Mouse (Mus musculus) right cerebral cortex, postnatal 25 days (tissue): ENCODE measurements at regions not wholly inside any gene's neighbourhood (a gene's known extent, or its start where the extent isn't known, plus 50 kb on each side); places are given as distances from the start of the nearest gene placed in this dataset.

ENCODE experiments used
- DNase-seq: peaks from one replicate; pipeline ENCODE4 v3.0.0; 2022

DNA sequence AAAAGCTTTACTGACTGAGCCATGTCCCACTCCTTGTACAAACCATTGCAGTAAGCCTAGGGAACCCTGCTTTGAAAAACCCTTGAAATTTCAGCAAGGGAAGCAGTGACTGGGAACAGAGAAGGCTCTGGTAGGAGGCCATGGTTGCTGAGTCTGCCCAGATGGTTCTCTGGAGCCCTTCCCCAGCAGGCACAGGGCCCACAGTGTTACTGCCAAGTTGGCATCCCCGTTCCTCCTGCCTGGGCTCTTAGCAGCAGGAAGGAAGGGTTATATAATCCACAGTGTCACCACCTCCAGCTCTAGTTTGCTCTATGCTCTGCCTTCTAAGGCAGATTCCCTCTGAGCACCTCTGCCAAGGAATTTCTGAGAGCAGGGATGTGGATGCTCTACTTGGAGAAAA is 349.4 kb upstream of the Auts2 start:
- DNase-seq, result peak; percentile 86

DNA sequence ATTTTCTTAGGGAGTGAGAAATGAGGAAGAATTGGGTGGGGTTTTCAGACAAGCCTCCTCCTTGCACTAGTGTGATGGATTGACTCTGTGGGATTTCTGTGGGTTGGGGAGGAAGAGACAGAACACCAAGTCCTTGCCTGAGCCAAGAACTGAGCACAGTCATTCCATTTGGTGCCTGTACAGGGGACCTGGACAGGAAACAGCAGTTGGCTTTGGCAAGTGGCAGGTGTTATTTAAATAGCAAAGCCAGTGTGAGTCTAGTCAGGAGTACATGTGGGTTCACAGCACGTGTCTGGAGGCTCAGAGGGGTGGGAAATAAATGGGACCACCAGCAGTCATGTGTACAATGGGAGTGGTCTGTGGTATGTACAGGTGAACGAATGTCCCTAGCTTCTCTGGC is 341.0 kb upstream of the Auts2 start:
- no peak for DNase-seq

DNA sequence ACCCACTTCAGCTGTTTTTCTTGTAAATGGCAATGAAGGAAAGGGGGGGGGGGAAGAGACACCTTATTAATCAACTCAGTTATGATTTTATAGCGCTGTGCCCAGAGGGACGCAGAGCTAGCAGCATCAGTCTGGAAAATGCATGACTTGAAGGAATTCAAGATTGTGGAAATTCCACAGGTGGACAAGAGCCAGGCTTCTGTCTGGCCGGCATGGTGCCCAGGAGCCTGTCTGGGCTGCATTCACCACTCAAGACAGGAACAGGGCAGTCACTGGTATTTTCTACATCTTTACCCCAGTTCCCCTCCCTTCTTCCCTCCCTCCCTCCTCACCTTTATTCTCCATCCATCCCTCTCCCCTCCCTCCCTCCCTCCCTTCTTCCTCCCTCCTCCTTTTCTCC is 339.1 kb upstream of the Auts2 start:
- DNase-seq, result no peak

DNA sequence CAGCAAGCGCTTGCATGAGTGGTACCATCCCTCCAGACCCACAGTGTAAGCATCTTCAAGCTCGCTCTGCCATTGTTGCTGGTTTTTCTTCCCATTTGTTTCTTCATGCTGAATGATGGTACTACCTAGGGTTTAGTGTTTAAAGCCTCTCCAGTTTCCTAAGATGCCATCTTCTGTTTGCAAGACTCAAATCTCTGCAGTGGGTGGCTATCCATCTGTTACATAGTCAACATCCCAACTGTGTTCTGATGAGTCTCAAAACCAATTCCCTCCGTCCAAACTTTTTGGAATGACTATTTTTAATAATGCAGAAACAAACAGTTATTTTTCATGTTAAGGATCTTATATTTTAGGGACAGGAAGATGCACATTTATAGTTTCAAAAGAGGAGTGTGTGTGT is 338.0 kb upstream of the Auts2 start:
- no peak for DNase-seq

DNA sequence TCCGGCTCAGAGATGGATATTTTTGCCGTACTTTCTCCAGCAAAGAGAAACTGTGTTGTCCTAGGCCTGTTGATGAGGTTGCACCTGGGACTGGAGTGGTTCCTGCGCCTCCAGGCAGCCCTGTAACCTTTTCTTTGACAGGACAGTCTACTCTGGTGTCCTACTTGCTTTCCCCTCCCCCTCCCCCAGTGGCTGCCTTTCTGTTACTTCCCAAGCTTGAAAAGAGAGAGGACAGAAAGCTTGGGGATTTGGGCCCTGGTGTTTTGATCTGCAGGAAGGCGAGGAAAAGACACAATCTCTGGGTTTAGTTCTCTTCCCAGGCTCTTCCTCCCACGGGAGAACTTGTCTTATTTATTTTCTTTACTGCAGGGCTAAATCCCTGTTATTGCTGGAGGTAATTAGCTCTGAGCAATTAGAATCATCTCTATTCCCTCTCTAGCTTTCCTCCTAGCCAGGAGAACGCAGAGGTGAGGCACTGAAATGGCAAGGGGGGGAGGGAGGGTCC is 333.2 kb upstream of the Auts2 start:
- no peak for DNase-seq

DNA sequence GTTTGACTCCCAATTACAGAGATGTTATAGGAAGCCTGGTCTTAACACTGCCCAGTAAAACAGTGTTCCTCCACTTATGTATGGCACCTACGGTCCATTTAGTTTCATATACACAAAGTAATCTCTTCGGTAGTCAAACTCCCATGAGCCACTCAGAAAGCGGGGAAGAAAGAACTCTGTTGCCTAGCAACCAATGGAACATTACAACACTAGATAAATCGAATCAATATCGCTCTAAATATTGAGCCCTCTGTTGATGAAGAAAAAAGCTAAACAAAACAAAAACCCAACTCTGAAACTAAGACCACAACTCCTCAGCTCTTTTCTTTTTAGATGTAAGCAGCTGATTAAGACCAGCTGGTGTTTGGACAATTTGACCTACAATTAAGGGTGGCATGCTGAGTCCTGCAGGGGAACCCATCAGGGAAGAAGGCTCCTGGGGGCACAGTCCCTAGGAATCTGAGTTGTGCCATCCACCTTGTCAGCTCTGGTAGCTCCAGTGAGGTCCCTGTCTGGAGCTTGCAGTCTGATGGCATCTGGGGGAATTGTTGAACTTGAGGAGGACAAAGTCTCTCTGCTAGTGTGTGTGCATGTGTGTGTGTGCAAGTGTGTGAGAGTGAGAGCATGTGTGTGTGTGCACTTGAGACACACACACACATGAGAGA is 315.8 kb upstream of the Auts2 start:
- no peak for DNase-seq

DNA sequence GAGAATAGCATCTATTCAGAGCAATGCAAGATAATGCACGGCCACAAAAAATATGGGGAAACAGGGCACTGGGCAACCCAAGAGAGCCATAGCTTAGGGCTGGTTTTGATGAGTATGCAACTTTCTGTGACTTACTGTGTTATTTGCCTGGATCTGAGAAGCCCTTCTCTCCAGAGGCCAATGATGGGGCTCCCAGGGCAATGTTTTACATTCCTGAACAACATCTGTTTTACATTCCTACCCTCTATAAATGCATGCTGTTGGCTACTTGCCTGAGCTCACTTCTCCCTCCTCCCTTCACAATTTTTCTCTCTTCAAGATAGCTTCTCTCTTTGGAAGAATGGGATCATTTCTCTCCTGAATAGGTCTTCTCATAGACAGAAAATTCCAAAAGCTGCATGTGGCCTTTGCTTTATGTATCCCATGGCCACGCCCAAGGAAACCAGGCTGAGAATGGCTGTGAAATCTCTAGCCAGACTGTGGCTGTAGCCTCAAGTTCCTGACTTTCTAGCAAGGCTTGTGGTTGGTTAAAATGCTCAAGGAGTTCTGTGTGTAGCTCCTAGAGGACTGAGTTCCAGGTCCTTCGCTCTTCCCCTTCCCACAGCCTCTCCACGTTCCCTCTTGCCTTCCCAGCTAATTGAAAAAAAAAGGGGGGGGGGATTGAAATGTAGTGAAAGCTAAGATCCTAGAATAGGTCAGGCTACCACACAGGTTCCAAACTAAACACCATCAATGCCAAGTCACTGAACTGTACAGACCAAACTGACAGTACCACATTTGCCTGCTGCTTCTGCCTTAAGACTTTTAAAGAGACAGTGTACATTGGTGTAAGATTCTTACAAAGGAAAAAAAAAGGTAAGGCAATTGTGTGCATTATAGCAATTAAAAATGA is 312.7 kb upstream of the Auts2 start:
- DNase-seq, result no peak

DNA sequence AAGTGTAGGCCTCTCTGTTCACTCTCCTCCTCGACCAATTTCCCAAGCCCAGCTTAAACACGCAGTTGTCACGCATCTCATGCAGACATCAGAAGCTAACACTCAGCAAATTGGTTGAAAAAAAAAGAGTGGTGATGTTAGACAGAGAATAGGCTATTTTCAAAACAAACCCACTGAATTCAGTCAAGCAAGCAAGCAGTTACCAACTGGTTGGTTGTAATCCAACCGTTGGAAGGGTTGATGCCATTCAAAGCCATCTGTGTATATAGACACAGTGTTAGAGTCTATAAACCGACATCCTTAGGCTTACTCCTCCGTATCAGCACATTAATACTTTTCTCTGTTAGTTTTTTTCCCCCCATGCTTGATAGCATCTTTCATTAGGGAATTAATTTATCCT is 307.6 kb upstream of the Auts2 start:
- no peak for DNase-seq

DNA sequence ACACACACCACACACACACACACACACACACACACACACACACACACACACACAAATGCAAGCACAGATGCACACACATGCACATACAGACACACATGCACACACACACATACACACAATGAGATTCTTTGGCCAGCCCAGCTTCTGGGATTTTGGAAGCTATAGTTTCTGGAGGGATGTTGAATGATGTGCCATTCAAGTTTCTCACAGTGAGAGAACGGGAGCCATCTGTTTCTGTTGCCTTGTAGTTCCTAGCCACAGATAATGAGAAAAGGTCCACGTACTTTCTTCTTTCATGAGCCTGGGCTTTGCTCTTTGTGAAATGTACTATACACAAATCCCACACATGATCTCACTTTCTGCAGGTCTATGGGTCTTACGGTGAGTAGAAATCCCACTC is 304.9 kb upstream of the Auts2 start:
- no peak for DNase-seq

DNA sequence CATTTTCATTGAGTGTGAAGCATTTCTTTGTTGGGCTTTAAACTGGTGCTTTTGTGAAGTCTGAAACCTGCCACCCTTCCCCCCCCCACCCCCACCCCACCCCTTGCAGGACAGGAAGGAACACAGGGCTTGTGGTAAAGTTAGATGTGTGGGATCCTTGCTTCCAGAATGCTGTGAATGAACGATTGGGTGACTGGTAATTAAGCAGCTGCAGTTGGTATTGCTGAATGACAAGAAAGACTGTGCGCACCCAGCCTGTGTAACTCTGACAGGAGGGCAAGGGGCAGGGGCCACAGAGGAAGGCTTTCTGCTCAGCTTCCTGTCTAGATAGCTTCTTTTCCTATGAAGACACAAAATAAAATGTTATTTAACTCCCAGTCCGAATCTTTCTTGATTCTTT is 300.1 kb upstream of the Auts2 start:
- DNase-seq, result no peak

DNA sequence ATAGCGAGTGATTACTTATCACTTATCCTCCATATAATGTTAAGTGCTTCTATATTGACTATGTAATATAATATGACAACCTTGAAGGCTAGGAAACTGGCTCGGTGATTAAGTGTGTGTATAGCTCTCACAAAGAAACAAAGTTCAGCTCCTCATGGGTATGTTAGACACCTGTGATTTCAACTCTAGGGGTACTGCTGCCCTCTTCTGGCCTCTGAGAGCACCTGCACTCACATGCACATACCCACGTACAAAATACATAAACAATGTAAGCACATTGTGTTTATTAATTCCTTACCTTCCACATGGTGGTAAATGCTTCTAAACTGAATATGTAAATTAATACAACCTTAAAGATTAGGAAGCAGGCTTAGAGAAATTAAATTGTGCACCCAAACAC is 298.6 kb upstream of the Auts2 start:
- DNase-seq, result no peak

DNA sequence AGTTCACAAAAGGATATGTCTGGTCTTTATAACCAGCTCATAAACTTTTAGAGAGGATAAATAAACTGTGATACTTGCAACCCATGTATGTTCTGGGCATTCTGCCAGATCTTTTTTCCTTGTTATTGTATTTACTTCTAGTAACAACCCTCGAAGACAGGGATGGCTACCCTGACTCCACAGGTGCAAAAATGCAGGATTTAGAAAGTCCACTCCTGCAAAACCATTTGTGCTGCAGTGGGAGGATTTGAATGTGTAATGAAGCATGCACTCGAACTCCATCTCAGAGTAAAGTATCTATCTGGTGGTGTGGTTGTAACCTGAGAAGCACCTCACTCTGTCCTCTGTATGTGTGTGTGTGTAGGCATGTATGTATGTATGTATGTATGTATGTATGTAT is 294.3 kb upstream of the Auts2 start:
- no peak for DNase-seq

DNA sequence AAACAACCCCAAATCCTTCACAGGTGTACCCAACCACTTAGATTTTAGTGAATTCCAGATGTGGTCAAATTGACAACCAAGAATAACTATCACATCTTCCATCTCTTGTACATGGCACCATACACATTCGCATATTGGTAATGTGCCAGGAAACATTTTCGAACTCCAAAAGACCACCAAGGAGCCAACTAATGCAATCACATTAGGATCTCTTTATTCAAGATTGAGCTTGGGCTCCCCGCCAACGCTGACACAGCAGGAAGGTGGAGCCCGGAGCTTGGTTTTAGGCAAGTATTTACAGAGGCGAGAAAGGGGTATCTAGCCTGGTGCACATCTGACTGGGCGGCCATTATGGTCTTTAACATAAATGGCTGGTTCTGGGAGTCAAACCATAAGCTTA is 285.8 kb upstream of the Auts2 start:
- DNase-seq, result no peak

DNA sequence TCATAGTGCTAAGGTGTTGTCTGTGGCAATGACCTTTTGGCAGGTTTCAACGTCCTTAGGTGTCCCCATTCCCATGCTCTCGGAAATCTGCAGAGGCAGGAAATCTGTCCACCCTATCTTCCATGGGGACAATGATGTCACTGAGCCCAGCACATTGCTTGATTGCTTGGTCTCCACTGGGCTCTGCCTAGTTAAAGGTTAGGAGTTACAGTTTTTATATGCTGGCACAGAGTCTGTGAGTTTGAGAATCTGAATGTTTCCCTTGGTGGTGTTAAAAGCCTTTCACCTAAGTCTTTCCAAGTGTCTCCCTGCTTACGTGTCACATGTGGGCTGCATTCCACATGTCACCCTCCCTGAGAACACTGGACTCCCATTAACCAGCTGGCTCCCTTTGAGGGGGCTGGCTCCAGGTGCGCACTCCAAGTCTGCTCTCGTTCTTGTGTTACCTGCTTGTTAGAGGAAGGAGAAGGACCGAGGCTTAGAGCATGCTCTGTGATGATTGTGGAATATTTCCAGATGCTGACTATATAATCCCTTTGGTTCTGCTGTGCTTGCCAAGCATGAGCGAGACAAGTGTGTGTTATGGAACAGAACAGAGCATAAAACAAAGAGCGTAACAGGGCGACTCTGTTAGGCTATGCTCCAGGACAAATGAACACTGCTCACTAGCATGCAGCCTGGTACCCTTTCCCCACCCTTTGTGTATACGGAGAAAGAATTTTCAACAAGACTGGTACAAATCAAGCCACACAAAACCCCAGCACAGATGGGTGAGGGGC is 284.6 kb upstream of the Auts2 start:
- peak; percentile 16 for DNase-seq

DNA sequence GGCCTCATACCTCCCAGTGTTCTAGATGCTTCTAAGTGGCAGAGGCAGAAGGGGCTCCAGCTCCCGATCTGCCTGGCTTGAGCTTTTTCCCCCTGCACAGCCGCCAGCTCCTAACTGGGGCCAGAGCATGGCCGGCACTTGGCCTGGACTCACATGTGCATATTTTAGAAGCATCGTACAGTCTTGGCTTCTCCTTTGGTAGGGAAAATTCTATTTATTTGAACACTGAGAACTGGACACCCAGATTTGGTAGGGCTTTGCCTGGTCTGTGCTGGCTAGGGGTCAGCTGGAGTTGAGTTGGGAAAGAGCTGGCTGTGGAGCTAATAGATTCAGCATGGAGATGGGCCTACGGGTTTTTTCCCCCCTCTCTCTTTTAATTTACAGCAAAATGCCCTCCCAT is 282.9 kb upstream of the Auts2 start:
- no peak for DNase-seq

DNA sequence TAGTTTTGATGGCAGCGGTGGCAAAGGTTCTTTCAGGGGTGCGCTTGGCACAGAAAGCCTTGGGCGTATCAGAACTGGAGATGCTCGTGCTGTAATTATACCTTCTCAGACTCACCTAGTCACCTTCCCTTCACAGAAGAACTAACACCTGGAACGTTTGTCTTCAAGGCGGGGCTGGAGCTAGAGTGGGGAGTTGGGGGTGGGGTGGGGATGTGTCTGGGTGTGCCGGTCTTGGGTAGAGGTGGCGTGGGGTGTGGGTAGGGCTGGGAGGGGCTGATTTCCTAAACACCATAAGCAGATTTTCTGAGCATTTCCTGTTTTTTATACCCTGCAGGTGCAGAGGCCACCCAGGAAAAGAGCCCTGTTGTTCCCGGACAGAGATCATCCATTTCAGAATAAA is 274.5 kb upstream of the Auts2 start:
- DNase-seq, result no peak

DNA sequence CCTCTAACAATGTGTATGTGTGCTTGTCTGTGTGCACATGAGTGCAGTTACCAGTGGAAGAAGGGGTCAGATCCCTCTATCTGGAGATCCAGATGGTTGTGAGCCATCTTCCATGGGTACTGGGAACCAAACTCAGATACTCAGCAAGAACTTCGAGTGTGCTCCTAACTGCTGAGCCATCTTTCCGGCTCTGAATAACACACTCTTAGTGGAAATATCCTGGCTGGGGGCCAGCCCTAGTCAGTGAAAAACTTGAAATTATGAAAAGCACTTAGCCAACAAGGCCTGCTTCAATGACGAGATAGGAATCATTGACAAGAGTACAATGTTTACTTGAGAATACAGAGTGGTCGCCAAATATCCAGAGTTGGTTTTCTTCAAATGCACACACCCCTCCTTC is 266.0 kb upstream of the Auts2 start:
- no peak for DNase-seq

DNA sequence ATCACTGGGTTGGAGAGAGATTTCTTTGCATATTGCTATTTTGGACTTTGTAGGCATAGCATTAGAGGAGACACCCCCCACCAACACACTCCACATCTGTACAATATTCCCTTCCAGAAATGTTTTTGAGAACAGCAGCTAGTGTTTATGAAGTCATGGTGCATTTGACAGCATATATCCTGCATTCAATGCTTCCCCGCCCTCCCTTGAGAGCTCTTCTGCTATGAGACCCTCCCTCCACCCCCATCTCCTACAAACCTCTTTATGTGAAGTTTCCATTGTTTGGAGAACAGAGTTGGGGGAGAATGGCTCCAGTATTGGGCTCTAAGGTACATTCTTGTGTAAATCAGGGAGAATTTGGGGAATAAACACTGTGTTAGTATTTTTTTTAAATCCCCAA is 252.9 kb upstream of the Auts2 start:
- DNase-seq, result no peak

DNA sequence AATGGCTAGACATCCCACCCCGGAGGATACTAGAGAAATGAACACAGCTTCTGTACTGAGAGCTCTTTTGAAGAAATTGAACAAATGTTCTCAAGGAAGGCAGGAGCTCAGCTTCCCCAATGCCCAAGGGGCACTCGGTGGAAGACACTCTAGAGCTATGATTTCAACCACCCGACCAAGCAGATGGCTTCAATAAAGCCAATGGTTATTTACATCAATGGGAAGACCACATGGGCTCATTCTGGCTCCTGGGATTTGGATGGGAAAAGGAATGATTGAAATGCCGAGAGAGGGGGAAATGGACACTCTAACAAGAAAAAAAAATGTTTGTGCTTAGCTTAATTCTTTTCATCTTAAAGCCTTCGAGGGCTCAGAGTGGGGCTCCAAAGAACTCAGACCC is 249.3 kb upstream of the Auts2 start:
- DNase-seq, result no peak

DNA sequence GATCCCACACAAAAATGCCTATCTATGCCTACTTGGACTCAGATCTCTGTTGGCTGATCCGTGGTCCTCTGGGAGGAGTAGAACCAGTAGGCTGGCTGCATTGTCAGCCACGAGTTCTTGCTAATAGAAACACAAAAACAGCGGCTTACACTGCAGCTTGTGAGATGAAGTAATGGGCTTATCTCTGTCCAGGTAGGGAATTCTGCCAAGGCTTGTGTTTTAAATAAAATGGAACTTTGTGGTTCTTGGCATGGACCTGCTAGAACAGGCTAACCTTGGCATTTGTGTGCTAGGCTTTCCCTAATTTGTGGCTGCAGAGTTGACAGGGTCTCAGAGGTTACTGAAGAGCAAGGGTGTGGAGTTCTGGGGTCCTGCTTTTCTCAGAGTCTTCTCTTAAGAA is 242.1 kb upstream of the Auts2 start:
- no peak for DNase-seq

DNA sequence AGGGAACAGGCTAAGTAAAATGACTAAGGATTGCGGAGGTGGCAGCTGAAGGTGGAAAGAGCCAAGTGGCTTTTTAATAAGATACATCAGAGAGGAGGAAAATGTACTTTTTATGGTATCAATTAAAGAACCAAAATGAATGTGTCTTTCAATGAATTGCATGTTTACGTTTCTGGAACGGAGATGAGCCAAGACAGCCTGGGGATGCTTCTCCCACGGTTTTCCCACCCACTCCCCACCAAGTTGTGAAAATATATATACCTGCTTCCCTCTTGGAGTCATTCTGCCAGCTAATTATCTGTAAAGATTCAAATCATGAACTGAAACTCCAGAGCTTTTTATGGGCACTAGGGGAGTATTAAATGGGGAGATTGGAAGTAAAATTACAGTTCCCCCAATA is 241.6 kb upstream of the Auts2 start:
- DNase-seq, result peak; percentile 16

DNA sequence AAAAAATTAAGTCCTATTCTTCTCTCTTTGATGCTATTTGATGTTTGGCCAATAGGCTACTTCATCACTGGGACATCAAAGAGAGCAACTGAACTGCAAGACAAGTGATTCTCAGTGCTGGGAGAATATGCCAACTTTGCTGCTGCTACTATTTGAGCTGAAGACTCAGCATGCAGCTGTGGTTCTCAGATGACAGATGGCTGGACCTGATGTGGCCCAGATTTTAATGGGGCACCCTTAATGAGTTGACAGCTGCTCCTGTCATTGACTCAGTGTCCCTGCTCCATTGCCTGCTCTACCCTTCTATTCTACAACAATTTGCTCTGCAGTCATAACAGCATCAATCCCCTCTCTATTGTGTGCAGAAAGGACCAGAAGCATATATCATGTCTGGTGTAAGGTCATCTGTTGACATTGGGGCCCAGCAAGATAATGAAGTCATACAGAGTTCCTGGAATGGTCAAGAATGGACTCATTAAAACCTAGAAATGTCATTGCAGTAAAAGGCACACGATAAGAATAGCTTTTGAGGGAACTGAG is 231.1 kb upstream of the Auts2 start:
- DNase-seq, result no peak

DNA sequence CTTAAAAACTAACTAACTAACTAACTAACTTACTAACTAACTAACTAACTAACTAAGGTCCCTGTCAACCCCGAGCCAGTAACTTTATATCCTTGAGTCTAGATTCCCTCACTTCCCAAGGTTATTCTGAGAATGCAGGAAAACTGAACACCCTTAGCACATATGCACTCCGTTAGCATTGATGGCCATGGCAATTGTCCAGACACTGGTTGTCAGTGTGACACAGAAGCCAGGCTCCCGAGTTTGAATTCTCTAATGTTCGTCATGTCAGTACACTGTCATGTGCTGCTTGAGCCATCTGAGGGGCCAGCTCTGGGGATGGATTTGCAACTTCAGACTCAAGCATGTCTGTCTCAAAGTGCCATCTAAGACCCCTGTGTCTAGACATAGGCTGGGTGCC is 217.3 kb upstream of the Auts2 start:
- DNase-seq, result no peak
